In the genomic region with DNA sequence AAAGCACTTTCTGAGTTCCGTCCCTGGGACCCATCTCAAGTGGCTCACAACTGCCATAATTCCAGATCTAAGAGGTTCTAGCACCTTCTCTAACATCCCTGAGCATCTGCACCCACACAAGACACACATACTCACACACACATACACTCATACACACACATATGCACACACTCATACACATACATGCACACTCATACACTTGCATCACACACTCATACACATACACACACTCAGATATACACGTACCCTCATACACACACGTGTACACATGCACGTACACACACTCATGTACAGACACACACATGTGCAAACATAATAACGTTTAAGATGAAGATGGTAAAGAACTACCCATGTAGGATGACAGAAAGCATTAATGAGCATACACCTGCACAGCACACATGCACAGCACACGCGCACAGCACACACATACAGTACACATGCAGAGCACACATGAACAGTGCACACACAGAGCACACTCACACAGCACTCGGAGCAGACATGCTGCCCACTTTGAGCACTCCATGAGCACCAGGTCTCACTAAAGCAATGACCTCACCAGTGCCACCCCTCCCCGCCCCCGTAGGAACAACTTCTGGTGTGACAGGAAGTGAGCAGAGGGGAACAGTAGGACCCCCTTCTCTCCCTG, we compare ENCODE assay signal across 15 mouse cellular contexts. TPM values are rescaled to one million over a fixed set of nuclear protein-coding genes. Genes with fewer than 3 reads are reported as not detected.
A peak's percentile ranks its signal among the peaks of the same experiment; 100 is the strongest.
DNase-seq lines count a peak whose midpoint lies in the region; ATAC-seq lines count a peak whose summit lies in the region.
"Had no signal": no experiment of that assay in that cellular context is flagged by ENCODE, and none has a peak within 500 bp of the region (broad histone marks: within the 10 kb centered on the region; RNA-seq: fewer than 3 reads in every experiment).

No protein-coding gene starts in this region.

- H3K4me1 ChIP-seq in kidney, embryonic 14.5 days (ENCODE audit: control insufficient read depth, insufficient read depth, low read length), result no peaks in the 10 kb centered on the region
- H3K4me1 ChIP-seq in forebrain, embryonic 10.5 days, result peaks cover 25% of the 10 kb centered on the region
- peaks cover 12% of the 10 kb centered on the region for H3K4me1 ChIP-seq in hindbrain, embryonic 12.5 days
- H3K4me1 ChIP-seq in midbrain, embryonic 16.5 days (ENCODE audit: control insufficient read depth, insufficient read depth, low read length), result peaks cover 8% of the 10 kb centered on the region
- H3K4me1 ChIP-seq: limb, embryonic 15.5 days had no signal

- WGBS in kidney, embryonic 14.5 days, result 86% methylated on average over 10 of the region's 10 CpGs
- WGBS in forebrain, embryonic 10.5 days, result 90% methylated on average over 10 of the region's 10 CpGs
- 82% methylated on average over 10 of the region's 10 CpGs for WGBS in hindbrain, embryonic 12.5 days
- 88% methylated on average over 10 of the region's 10 CpGs for WGBS in midbrain, embryonic 16.5 days

- DNase-seq in kidney, postnatal 10 days, result no peak
- no peak for DNase-seq in forebrain, embryonic 10.5 days (ENCODE audit: extremely low spot score, low spot score)
- no peak for DNase-seq in gastrocnemius, postnatal 10 days
- DNase-seq in frontal cortex, postnatal 25 days (ENCODE audit: low spot score in 2 of 2), result no peak
- DNase-seq: adrenal gland, adult 2 months; heart, postnatal 4 days; thymus, postnatal 36 days had no signal

- ATAC-seq in kidney, embryonic 14.5 days (ENCODE audit: low FRiP score, low TSS enrichment), result peak; percentile 20; the same call in 1 of the 2 replicates
- peak; percentile 33 for ATAC-seq in hindbrain, embryonic 12.5 days (ENCODE audit: low FRiP score)
- ATAC-seq in midbrain, embryonic 16.5 days, result peak; percentile 55
- ATAC-seq in activated CD4-positive, CD25-positive, alpha-beta regulatory T cell, adult 4 months, result no peak

- H3K27ac ChIP-seq in kidney, embryonic 14.5 days (ENCODE audit: low read depth, low read length), result no peak overlapping the region
- H3K27ac ChIP-seq in forebrain, embryonic 10.5 days, result peak overlapping the region; percentile 36; the same call in 1 of the 2 replicates
- H3K27ac ChIP-seq in hindbrain, embryonic 12.5 days, result peak overlapping the region; percentile 78
- peak overlapping the region; percentile 45 for H3K27ac ChIP-seq in midbrain, embryonic 16.5 days (ENCODE audit: low read length)
- H3K27ac ChIP-seq: kidney, embryonic 15.5 days; limb, embryonic 15.5 days; macrophage; stomach, embryonic 15.5 days had no signal

- H3K9me3 ChIP-seq in kidney, embryonic 14.5 days (ENCODE audit: control insufficient read depth, low read length), result no peaks in the 10 kb centered on the region
- H3K9me3 ChIP-seq in forebrain, embryonic 10.5 days, result no peaks in the 10 kb centered on the region
- no peaks in the 10 kb centered on the region for H3K9me3 ChIP-seq in hindbrain, embryonic 12.5 days (replicated peaks)
- no peaks in the 10 kb centered on the region for H3K9me3 ChIP-seq in midbrain, embryonic 16.5 days (replicated peaks; ENCODE audit: control insufficient read depth, low read length, poor library complexity, severe bottlenecking)
- H3K9me3 ChIP-seq: kidney, embryonic 15.5 days; limb, embryonic 15.5 days; stomach, embryonic 15.5 days had no signal

- no peak overlapping the region for H3K4me3 ChIP-seq in kidney, embryonic 14.5 days (ENCODE audit: low read length)
- H3K4me3 ChIP-seq in forebrain, embryonic 10.5 days, result peak overlapping the region; percentile 19; the same call in 1 of the 2 replicates
- H3K4me3 ChIP-seq in hindbrain, embryonic 12.5 days, result no peak overlapping the region
- no peak overlapping the region for H3K4me3 ChIP-seq in midbrain, embryonic 16.5 days (ENCODE audit: low read depth, low read length)
- H3K4me3 ChIP-seq: kidney, embryonic 15.5 days; limb, embryonic 15.5 days; stomach, embryonic 15.5 days had no signal

- no peaks in the 10 kb centered on the region for H3K36me3 ChIP-seq in kidney, embryonic 14.5 days (ENCODE audit: control insufficient read depth, insufficient read depth, low read length)
- H3K36me3 ChIP-seq in forebrain, embryonic 10.5 days (replicated peaks), result peaks cover 3% of the 10 kb centered on the region; the same call in 1 of the 2 replicates
- H3K36me3 ChIP-seq in hindbrain, embryonic 12.5 days, result peaks cover 15% of the 10 kb centered on the region; the same call in 1 of the 2 replicates
- H3K36me3 ChIP-seq in midbrain, embryonic 16.5 days (ENCODE audit: control insufficient read depth, insufficient read depth, low read length), result peaks cover 18% of the 10 kb centered on the region
- H3K36me3 ChIP-seq: kidney, embryonic 15.5 days; limb, embryonic 15.5 days; stomach, embryonic 15.5 days had no signal

- H3K27me3 ChIP-seq in kidney, embryonic 14.5 days (ENCODE audit: control insufficient read depth, insufficient read depth, low read length), result no peaks in the 10 kb centered on the region
- peaks cover 27% of the 10 kb centered on the region for H3K27me3 ChIP-seq in forebrain, embryonic 10.5 days (ENCODE audit: poor library complexity, severe bottlenecking)
- H3K27me3 ChIP-seq in hindbrain, embryonic 12.5 days, result no peaks in the 10 kb centered on the region
- 0 out of 2 replicates have a peak, but pooled peaks cover 3% of the 10 kb centered on the region for H3K27me3 ChIP-seq in midbrain, embryonic 16.5 days (ENCODE audit: control insufficient read depth, insufficient read depth, low read depth, low read length)
- H3K27me3 ChIP-seq: limb, embryonic 15.5 days; stomach, embryonic 15.5 days had no signal

- H3K4me2 ChIP-seq in kidney, embryonic 14.5 days (replicated peaks; ENCODE audit: low read depth, low read length), result no peak overlapping the region
- peak overlapping the region; percentile 31 for H3K4me2 ChIP-seq in hindbrain, embryonic 12.5 days (replicated peaks)
- H3K4me2 ChIP-seq in midbrain, embryonic 16.5 days (ENCODE audit: low read length), result peak overlapping the region; percentile 35
- H3K4me2 ChIP-seq: kidney, embryonic 15.5 days; limb, embryonic 15.5 days; stomach, embryonic 15.5 days had no signal

- no peak overlapping the region for H3K9ac ChIP-seq in kidney, embryonic 14.5 days (ENCODE audit: low read depth, low read length)
- H3K9ac ChIP-seq in hindbrain, embryonic 12.5 days, result no peak overlapping the region
- H3K9ac ChIP-seq in midbrain, embryonic 16.5 days (ENCODE audit: low read depth, low read length), result no peak overlapping the region; the same call in 1 of the 2 replicates
- H3K9ac ChIP-seq: kidney, embryonic 15.5 days; limb, embryonic 15.5 days; stomach, embryonic 15.5 days had no signal

RNA-seq across cellular contexts. Expression of a gene that starts 59.7 kb away (rescaled TPM):
- 0.60 and 0.76 TPM in 2 replicates for polyA plus RNA-seq in kidney, embryonic 14.5 days (2014; fragmentation: Nextera tagmentation; extraction: Ambion mirVana)
- 1.5 and 1.6 TPM in 2 replicates for polyA plus RNA-seq in forebrain, embryonic 10.5 days (2016; fragmentation: Nextera tagmentation; extraction: Ambion mirVana)
- 6.7 and 7.9 TPM in 2 replicates for polyA plus RNA-seq in hindbrain, embryonic 12.5 days (2016; fragmentation: Nextera tagmentation; extraction: Ambion mirVana)
- 14.7 and 15.1 TPM in 2 replicates for polyA plus RNA-seq in midbrain, embryonic 16.5 days (2015; fragmentation: Nextera tagmentation; extraction: Ambion mirVana)
- total RNA-seq in gastrocnemius, postnatal 10 days (2021), result under 1 TPM; 0.86 to 0.87 TPM
- 1 to 10 TPM; 5.0 to 5.7 TPM for polyA plus RNA-seq in activated CD4-positive, CD25-positive, alpha-beta regulatory T cell, adult 4 months (2017; shearing (Covaris generic))
